Mouse (Mus musculus) midbrain, postnatal 0 days (tissue): ENCODE measurements around the gene Cep44. TPM values are rescaled to one million over a fixed set of nuclear protein-coding genes. Genes with fewer than 3 reads are reported as not detected.

Source experiments
- ATAC-seq: fragments of 200-750 bp; cut with Nextera tagmentation; 2 replicates; pipeline ENCODE4 v1.8.0; 2017; ENCODE audit warnings: moderate number of reproducible peaks, mild to moderate bottlenecking, moderate TSS enrichment, moderate library complexity; ENCODE audit not compliant: low FRiP score
- DNase-seq: peaks from one replicate; pipeline ENCODE4 v3.0.0-alpha.2; 2015; ENCODE audit warnings: low spot score
- H3K27ac ChIP-seq: fragments of 300-500 bp; sonication (generic); 2 replicates; pipeline ENCODE4 v1.5.1; 2014; ENCODE audit warnings: low read depth, mild to moderate bottlenecking, low read length, mixed read lengths
- H3K27me3 ChIP-seq: fragments of 300-500 bp; sonication (generic); 2 replicates; pipeline ENCODE4 v1.6.1; 2014; ENCODE audit warnings: low read length, control low read depth, mixed read lengths; ENCODE audit not compliant: insufficient read depth
- H3K36me3 ChIP-seq: fragments of 300-500 bp; sonication (generic); 2 replicates; pipeline ENCODE4 v1.6.1; 2014; ENCODE audit warnings: low read length, control low read depth, mixed read lengths; ENCODE audit not compliant: insufficient read depth
- H3K4me1 ChIP-seq: fragments of 300-500 bp; sonication (generic); 2 replicates; pipeline ENCODE4 v1.6.1; 2014; ENCODE audit warnings: mild to moderate bottlenecking, control low read depth, antibody characterized with exemption, low read length, mixed read lengths; ENCODE audit not compliant: insufficient read depth
- H3K4me2 ChIP-seq: fragments of 300-500 bp; sonication (generic); 2 replicates; pipeline ENCODE4 v1.6.1; 2014; ENCODE audit warnings: low read depth, mild to moderate bottlenecking, low read length, mixed read lengths; ENCODE audit not compliant: poor library complexity, severe bottlenecking
- H3K4me3 ChIP-seq: fragments of 300-500 bp; sonication (generic); 2 replicates; pipeline ENCODE4 v1.5.1; 2014; ENCODE audit warnings: low read depth, mild to moderate bottlenecking, low read length, moderate library complexity
- H3K9ac ChIP-seq: fragments of 300-500 bp; sonication (generic); replicated peaks from 2 replicates; pipeline ENCODE4 v1.6.1; 2014; ENCODE audit warnings: mild to moderate bottlenecking, low read length, moderate library complexity, mixed read lengths; ENCODE audit not compliant: poor library complexity, severe bottlenecking
- H3K9me3 ChIP-seq: fragments of 300-500 bp; sonication (generic); 2 replicates; pipeline ENCODE4 v1.6.1; 2016; ENCODE audit warnings: low read length, control low read depth
- CTCF ChIP-seq: IDR thresholded peaks from 2 replicates; pipeline ENCODE4 v1.5.1; 2016; ENCODE audit warnings: antibody characterized with exemption, mild to moderate bottlenecking
- WGBS: fragments of 180-500 bp; shearing (Covaris S2); extraction: QIAGEN DNeasy Blood & Tissue Kit; methylation state at CpG from one replicate; pipeline ENCODE4 v1.1.7; 2014; 5-methylcytosine and 5-hydroxymethylcytosine counted together
- microRNA-seq: library from miRNA; unstranded; fragments of <30 nt; microRNA quantifications from one replicate; pipeline ENCODE4, GENCODE M21; 2016; ENCODE audit warnings: borderline number of aligned reads
- polyA plus RNA-seq: library from polyadenylated mRNA; unstranded; fragments of >200 nt; fragmentation: Nextera tagmentation; extraction: Ambion mirVana; gene quantifications from 2 replicates; pipeline ENCODE4 v1.2.1, GENCODE M21; 2015
- total RNA-seq: library from RNA; depleted of rRNA; stranded (reverse); fragments of >200 nt; gene quantifications from 2 replicates; pipeline ENCODE4 v1.2.3, GENCODE M21; 2014; rRNA removed

The Cep44 gene
- total and polyA plus RNA-seq, 2 experiments from 2014 or later: 21.1 to 29.3 TPM

DNA sequence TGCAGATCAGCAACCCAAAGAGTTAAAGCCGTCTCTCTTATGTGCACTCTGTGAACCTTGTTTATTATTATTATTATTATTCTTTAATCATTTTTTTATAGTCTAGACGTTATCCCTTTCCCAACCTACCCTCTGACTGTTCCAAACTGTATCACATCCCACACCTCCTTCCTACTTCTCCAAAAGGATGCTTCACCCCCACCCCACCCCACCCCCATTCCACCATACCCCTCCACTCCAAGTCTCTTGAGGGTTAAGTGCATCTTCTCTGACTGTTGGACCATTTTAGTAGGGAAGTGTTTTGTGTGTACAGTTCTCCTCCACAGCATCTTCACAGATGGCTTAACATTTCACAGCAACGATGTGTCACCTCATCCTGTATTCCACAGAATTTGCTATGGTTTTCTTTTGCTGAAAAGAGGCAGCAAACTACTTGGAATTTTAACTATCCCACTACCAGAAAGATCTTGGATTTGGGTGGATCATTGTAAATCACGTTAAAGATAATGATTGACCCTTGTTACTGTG is 41.8 kb downstream of the Cep44 start:
- H3K4me1 ChIP-seq: no peaks in the 10 kb centered on the region
- no peak overlapping the region for H3K4me2 ChIP-seq
- peak overlapping the region; percentile 34 for H3K27ac ChIP-seq
- WGBS: 62% methylated on average over 4 of the region's 4 CpGs
- H3K4me3 ChIP-seq: no peak overlapping the region
- ATAC-seq (peak; percentile 4; the same call in 1 of the 2 replicates), DNase-seq (no peak)
- no peaks in the 10 kb centered on the region for H3K9me3 ChIP-seq
- H3K36me3 ChIP-seq: no peaks in the 10 kb centered on the region
- no peak overlapping the region for H3K9ac ChIP-seq
- no peak for TF ChIP-seq CTCF
- no peaks in the 10 kb centered on the region for H3K27me3 ChIP-seq

DNA sequence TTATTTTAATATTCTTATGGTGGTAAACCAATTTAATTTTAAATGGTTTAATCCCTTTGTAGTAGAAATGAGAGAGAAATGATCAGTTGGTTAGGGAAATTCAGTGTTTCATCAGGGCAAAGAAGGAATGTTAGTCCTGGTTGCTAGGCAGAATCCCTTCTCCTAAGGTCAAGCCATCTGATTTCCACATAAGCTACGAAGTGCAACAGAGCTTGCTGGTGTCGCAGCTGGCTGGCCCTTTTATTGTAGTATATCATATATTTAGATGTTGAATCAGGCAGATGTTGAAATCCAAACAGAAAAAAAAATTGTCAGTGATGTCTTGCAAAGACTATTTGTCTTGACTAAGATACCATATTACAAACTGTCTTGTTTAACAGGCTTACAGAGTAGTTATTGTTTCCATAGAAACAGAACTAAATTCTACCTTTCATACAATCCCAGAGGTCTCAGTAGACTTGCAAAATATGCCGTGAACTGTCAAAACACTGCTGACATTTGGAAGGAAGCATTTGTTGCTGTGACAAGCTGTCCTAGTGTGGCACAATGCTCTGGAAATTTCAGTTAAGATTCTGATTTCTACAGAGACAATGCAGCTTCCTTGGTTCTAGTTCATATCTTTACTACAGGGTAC is 42.4 kb downstream of the Cep44 start:
- Histone ChIP-seq H3K36me3 (no peaks in the 10 kb centered on the region), H3K4me2 (no peak overlapping the region), H3K4me1 (no peaks in the 10 kb centered on the region), H3K9ac (no peak overlapping the region), H3K9me3 (no peaks in the 10 kb centered on the region), H3K27ac (peak overlapping the region; percentile 34; the same call in 1 of the 2 replicates), H3K27me3 (no peaks in the 10 kb centered on the region), H3K4me3 (no peak overlapping the region)
- peak; percentile 79 for ATAC-seq
- WGBS: 26% methylated on average over 3 of the region's 3 CpGs
- TF ChIP-seq CTCF: no peak
- peak; percentile 12 for DNase-seq

DNA sequence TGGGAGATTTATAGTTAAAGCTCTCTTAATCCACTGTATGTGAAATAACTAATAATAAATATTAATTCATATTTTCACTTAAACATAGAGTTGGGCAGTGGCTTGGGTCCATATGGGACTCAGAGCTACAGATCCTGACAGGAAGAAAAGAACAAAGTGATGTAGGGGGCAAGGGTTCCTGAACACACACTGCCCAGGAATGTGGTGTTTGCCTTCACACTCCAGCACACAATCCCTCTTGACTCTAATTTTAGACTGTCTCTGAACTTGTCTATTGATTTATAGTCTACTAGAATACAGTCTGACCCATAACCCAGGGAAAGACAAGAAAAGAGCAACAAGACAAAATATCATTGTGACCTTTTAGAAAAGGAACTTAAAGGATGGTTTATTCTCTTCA is 48.9 kb downstream of the Cep44 start:
- DNase-seq (no peak), ATAC-seq (no peak)
- TF ChIP-seq CTCF: no peak
- Histone ChIP-seq H3K4me2 (no peak overlapping the region), H3K9me3 (no peaks in the 10 kb centered on the region), H3K4me1 (no peaks in the 10 kb centered on the region), H3K36me3 (no peaks in the 10 kb centered on the region), H3K27ac (no peak overlapping the region), H3K9ac (no peak overlapping the region), H3K4me3 (no peak overlapping the region), H3K27me3 (no peaks in the 10 kb centered on the region)

DNA sequence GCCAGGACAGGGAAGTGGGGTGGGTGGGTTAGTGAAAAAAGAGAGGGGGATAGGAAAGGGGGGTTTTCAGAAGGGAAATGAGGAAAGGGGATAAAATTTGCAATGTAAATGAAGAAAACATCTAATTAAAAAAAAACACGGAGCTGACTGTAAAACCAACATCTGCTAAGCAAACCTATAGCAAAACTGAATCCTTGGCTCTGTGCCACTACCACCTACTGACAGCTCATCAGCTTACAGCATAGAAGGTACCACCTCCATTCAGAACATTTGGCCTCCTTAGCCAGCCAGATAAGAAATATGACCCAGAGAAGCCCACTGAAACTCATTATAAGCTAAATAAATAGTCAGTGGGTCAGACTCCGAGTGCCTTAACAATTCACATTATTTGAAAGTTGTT is 61.4 kb downstream of the Cep44 start:
- DNase-seq (peak; percentile 17), ATAC-seq (no peak)
- TF ChIP-seq CTCF: no peak
- Histone ChIP-seq H3K9ac (no peak overlapping the region), H3K4me3 (no peak overlapping the region), H3K4me2 (no peak overlapping the region), H3K4me1 (no peaks in the 10 kb centered on the region), H3K9me3 (no peaks in the 10 kb centered on the region), H3K27me3 (no peaks in the 10 kb centered on the region), H3K36me3 (no peaks in the 10 kb centered on the region), H3K27ac (no peak overlapping the region)
- WGBS: 43% methylated on average over 2 of the region's 2 CpGs

DNA sequence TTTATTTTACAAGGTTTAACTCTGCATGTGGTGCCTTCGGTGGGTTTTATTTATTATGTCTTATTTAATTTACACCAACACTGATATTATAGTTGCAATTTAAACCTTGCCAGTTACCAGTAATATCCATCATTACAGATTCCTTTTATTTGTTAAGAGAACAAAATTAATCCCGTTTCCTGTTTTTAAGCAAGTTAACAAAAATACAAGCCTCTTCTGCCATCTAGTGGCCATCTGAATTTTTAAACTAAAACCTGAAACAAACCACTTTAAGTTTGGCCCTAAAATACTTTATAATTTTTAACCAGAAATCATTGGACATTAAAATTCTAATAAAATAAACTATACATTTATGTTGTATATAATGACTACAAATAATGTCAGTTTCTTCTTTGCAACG is 64.8 kb downstream of the Cep44 start:
- 33% methylated on average over 3 of the region's 3 CpGs for WGBS
- no peaks in the 10 kb centered on the region for H3K4me1 ChIP-seq

More for the DNA sequence above, 64.8 kb downstream of the Cep44 start:
- ATAC-seq (no peak), DNase-seq (peak; percentile 53)
- no peaks in the 10 kb centered on the region for H3K9me3 ChIP-seq
- TF ChIP-seq CTCF: peak; percentile 74
- H3K36me3 ChIP-seq: no peaks in the 10 kb centered on the region
- no peak overlapping the region for H3K4me3 ChIP-seq
- no peak overlapping the region for H3K27ac ChIP-seq
- H3K27me3 ChIP-seq: no peaks in the 10 kb centered on the region
- no peak overlapping the region for H3K9ac ChIP-seq
- peak overlapping the region; percentile 9; the same call in 1 of the 2 replicates for H3K4me2 ChIP-seq

Small RNAs within 50 kb of the gene (microRNA-seq; reads per million reads assigned to microRNA genes)
- gene Gm25992: not detected

Other genes starting within 250 kb of the Cep44 start
- gene Fbxo8, start within 50 bp of the Cep44 start, total RNA-seq: 18.2 and 20.7 TPM in 2 replicates
- 36.2 and 39.6 TPM in 2 replicates for gene Fbxo8, start within 50 bp of the Cep44 start, polyA plus RNA-seq